Mouse (Mus musculus) myocyte (in vitro differentiated cells): ENCODE measurements at regions not wholly inside any gene's neighbourhood (a gene's known extent, or its start where the extent isn't known, plus 50 kb on each side); places are given as distances from the start of the nearest gene placed in this dataset.

Experiments used
- E2F4 ChIP-seq: IDR thresholded peaks from one replicate; pipeline ENCODE4 v1.6.1; 2011; ENCODE audit warnings: mild to moderate bottlenecking, control low read depth, moderate library complexity; ENCODE audit not compliant: insufficient read depth
- POLR2A ChIP-seq: IDR thresholded peaks from one replicate; pipeline ENCODE4 v1.6.1; 2011; ENCODE audit warnings: low read depth, mild to moderate bottlenecking, control low read depth, moderate library complexity; ENCODE audit not compliant: insufficient read length
- TCF12 ChIP-seq: IDR thresholded peaks from one replicate; pipeline ENCODE4 v1.6.1; 2011; ENCODE audit warnings: mild to moderate bottlenecking, control low read depth; ENCODE audit not compliant: poor library complexity, insufficient read depth, severe bottlenecking

DNA sequence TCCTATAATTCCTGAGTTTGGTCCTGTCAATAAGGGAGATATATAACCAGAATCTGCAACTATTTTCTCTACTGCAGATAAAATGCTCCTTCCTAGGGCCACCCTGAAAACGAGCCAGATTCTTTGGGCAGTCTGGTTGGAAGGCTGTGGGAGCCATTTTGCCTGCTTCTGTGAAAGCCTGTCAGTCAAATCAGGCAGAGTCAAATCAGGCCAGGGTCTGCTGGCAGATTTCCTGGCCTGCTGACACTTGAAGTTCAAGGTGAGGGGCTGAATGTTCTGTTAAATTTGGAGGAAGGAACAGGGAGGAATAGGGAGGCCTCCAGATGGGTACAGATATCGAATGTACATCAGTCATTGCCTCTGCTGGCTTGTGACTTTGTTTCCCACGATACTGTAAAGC lies 206.0 kb upstream of the Pkn2 start:
- TF ChIP-seq E2F4 (no peak), TCF12 (no peak), POLR2A (no peak)
